Mouse (Mus musculus) T-helper 1 cell (primary cell): ENCODE results near the gene Ngrn.

ENCODE experiments used
- in situ Hi-C: fragments of 300-600 bp; cut with MboI, MseI; formaldehyde crosslinking; loops from one replicate; pipeline ENCODE4 v1.15.1; 2025; ENCODE audit warnings: high pct_unique_total_duplicates

The Ngrn gene

DNA sequence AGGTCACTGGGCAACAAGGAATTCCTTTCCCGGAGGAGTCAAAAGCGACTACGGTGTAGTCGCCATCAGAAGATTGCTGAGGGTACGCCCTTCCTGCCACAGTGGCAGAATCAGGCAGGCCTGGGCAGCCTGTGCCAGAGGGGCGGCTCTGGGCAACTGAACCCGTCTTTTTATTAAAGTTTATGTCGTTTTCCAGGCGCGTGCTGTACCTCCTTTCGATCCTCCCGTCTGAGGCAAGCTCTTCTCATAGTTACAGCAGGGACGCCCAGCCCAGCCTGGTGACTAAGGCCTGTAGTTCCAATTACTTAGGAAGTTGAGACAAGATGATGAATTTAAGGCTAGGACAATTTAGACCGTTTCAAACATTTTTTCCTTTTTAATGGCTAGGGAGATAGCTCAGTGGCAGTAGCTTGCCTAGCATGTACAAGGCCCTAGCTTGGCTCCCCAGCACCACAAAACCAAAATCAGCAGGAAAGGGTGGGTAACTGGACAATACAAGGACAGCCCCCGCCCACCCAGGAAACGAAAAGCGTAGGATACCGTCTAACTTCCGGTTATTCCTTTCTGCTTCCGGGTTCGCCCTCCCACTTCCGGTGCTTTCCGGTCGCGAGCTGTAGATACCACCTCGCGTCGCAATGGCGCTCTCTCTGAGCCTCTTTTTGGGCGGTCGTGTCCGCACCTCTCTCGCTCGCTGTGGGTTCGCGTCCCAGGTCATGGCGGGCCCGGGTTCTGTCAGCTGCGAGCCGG is at the start of gene Ngrn:
TSS of gene Ngrn (plus strand) at position 591 of the 747 bp plus-strand sequence.
- in situ Hi-C loops = no loop called here

DNA sequence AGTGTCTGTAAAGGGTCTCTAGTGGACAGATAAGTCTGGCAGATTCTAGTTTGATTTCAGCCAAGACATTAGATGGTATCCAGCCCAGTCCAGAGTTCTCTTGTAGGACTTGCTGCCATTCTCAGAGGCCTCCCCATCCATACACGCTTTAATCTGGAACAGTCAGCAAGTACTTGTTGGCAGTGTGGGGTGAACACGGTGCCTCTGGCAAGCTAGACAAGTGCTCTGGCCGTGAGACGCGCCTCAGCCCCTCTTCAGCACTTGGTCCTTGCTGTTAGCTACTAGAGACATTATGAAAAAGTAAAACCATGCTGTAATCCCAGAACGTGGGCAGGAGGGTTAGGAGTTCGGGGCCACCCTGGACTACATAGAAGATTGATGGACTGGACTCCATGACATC is 47.4 kb upstream of the Ngrn start:
- in situ Hi-C loops = no loop called here

DNA sequence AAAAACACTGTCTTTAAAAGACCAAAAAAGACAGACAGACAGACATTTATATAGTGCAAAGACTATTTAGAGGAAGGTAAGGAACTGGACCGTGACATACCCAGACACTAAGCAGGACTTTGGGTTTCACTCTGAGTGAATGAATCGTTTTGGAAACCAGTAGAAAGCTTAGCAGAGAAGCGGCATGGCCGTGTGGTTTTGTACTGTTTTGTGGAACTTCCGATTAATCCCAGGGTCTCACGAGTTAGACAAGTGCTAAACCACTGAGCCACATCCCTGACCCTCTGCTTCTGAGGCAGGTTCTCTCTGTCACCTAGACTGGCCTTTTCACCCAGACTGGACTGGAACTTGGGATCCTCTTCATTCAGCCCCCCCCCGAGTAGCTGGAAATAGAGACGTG is 46.6 kb upstream of the Ngrn start:
- in situ Hi-C loops = no loop called here

DNA sequence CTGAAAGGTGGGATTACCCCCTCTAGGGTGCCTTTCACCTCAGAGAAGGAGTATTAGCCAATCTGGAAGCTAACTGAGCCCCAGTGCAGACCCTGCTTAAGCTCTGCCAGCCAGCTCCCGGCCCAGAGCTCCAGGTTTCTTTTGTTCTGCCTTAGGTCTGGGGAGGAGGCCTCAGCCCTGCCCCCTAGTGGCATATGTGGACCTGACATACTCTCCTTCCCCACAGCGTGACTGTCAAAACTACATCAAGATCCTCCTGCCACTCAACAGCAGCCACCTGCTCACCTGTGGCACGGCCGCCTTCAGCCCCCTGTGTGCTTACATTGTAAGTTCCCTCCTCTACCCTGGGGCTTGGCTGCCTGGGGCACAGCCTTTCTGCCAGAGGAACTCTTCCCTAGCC is 45.6 kb upstream of the Ngrn start:
- in situ Hi-C loops = no loop called here

DNA sequence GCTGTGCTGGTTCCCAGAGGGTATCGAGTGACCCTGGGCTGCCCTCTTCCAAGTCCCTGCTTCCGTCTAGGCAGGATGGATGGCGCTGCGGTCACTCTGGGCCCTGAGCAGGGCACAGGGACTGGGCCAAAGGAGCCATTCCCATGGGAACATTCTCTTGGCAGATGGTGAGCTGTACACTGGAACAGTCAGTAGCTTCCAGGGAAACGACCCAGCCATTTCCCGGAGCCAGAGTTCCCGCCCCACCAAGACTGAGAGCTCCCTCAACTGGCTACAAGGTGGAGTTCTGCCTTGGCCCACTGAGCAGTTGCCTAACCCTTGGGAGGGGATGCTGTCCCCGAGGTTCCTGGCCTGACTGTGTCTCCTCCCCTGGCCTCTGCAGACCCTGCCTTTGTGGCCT is 44.4 kb upstream of the Ngrn start:
- in situ Hi-C loops = no loop called here

DNA sequence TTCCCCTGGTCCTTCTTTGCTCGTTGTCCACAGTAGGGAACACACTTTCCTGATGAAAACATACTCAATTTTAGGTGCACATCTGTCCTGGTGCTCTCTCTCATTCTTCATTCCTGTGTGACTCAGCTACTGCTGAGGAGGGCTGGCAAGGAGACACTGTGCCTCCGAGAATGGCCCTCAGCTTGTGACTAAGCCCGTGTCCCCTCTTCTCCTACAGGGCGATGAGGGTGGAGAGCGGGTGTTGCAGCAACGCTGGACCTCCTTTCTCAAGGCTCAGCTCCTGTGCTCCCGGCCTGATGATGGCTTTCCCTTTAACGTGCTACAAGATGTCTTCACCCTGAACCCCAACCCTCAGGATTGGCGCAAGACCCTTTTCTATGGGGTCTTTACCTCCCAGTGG is 42.3 kb upstream of the Ngrn start:
- in situ Hi-C loops = no loop called here

DNA sequence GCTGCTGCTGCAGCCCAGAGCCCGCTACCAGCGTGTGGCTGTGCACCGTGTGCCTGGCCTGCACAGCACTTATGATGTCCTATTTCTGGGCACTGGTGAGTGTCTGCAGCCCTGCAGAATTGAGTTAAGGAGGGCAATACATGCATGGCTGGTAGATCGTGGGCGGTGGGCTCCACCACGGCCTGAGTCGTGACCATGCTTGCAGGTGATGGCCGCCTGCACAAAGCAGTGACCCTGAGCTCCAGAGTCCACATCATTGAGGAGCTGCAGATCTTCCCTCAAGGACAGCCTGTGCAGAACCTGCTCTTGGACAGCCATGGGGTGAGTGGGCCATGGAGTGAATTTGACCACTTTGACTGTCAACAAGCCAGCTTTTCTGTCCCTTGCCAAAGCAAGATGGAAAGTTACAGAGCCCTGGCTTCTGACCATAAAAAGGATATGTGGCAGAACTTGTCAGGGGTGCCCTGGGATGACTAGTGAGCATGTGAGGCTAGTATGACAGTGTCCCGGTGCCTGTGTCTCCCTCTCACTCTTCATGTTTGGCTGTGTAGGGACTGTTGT is 40.7 kb upstream of the Ngrn start:
- in situ Hi-C loops = no loop called here

DNA sequence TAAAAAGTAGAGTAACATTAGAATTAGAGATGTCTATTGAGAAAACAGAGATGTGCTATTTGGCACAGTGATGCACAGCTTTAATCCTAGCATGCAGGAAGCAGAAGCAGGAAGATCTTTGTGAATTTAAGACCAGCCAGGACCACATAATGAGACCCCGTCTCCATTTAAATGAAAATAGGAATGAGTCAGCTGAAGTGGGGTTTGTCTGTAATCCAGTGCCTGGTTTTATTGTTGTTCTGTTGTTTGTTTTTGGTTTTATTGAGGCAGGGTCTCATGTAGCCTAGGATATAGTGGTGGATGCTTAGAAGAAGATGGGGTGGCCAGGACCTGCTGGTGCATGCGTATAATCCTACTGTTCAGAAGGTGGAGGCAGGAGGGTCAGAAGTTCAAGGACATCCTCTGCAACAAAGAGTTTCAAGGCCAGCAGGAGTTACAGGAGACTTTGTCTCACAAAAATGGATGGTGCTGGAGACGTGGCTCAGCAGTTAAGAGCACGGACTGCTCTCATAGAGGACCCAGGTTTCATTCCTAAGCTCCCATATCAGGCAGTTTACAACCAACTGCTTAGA is 39.8 kb upstream of the Ngrn start:
- in situ Hi-C loops = no loop called here

DNA sequence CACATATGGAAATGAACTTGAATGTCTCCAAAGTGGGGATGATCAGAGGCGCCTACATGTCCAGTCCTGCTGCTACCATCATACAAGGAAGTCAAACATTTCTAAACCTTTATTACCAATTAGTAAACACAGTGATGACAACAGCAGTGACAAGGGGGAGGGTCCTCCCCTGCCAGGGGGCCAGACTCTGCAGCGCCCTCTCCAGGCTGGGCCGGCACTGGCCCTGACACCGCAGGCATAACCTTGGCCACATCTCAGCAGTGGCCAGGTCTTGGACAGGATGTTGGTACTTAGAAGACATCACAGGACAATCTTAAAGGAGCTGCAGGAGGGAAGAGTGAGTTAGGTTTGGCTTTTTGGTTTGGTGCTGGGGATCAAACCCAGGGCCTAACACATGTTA is 34.0 kb upstream of the Ngrn start:
- in situ Hi-C loops = loop anchor here (25.0 kb wide), 1 partner anchor 1810 kb away; no protein-coding TSS in a partner anchor

DNA sequence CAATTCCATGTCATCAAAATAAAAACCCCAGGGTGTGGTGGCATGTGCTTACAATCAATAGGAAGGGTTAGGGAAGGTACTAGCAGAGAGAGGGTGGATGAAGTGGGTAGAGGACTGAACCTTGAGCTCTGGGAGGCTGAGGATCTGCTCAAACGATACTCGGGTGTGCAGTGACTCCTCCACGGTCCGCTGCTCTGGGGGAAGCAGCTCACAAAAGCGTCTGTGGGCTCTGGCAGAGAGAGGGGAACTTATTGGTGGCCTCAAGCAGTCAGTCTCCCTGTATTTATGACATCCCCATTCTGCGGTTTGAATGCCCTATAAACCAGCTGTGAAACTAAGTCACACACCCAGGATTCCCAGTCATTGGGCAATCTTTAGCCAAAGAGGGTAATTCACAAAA is 30.8 kb upstream of the Ngrn start:
- in situ Hi-C loops = loop anchor here (25.0 kb wide), 1 partner anchor 1807 kb away; no protein-coding TSS in a partner anchor

DNA sequence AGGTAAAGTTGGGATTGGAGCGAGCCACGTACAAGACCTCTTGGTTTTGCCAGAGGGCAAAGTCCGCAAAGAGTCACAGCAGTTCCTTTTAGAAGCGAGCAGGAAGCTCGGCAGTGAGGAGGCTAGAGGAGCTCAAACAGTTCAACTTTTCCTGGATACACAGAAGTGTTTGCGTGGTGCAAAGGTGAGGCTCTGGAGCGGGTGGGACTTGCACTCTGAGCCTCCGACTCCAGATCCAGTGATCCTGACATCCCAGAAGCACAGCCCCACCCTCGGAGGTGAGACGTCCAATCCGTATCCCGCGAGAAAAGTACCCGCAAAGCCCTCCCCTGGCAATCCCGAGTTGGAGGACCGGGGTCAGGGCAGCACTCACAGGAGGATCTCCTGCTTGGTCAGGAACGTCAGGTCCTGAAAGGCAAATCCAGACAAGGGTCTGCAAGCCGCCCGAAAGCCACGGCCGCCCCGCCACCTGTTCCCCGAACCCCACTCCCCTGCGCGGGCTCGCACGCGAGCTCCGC is 29.0 kb upstream of the Ngrn start:
- in situ Hi-C loops = loop anchor here (25.0 kb wide), 1 partner anchor 1805 kb away; no protein-coding TSS in a partner anchor

DNA sequence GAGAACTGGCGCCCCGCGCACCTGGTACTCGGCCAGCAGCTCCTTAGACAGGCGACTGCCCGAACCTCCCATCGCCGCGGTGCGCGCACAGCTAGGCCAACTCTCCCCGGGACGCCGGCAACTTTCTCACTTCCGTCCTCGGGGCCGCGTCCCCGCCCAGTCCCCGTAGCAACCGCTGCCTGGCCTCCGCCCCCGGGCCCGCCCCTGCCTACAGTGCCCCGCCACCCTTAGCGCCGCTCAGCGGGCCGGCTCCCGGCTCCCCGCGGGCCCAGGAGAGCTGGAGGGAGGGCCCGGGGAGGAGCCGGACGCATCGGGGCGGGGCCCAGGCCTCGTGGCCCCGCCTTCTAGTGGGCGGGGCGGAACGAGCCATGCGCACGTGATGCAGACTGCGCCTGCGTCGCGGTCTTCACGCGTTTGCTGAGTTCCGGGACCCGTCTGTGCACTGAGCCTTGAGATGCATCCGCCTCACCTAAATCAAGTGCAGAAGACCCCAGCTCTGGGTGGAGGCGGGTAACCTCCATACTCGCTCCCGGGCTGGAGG is 28.5 kb upstream of the Ngrn start, which contains the start of the genes Cib1 and Gdpgp1:
TSS of gene Cib1 (minus strand) at position 325 of the 541 bp plus-strand sequence.
TSS of gene Gdpgp1 (plus strand) at position 377 of the 541 bp plus-strand sequence.
- in situ Hi-C loops = loop anchor here (25.0 kb wide), 1 partner anchor 1805 kb away; no protein-coding TSS in a partner anchor

DNA sequence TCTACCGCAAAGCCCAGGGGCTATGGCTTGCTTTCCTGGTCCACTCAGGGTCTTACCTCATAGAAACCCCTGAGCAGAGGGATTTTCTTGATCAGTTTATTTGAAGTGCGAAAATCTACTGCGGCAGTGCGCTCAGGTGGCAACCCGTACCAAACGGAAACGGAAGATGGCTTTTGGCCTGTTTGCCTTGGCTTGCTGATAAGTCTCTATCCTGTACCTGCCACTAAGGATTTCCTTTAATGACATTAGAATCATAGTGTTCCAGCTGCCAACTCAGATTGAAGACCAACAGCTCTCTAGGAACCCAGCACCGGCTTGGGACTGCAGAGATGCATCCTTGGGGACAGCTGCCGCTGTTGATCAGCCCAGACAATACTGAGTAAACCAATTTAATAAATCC is 27.2 kb upstream of the Ngrn start:
- in situ Hi-C loops = loop anchor here (25.0 kb wide), 1 partner anchor 1804 kb away; no protein-coding TSS in a partner anchor

DNA sequence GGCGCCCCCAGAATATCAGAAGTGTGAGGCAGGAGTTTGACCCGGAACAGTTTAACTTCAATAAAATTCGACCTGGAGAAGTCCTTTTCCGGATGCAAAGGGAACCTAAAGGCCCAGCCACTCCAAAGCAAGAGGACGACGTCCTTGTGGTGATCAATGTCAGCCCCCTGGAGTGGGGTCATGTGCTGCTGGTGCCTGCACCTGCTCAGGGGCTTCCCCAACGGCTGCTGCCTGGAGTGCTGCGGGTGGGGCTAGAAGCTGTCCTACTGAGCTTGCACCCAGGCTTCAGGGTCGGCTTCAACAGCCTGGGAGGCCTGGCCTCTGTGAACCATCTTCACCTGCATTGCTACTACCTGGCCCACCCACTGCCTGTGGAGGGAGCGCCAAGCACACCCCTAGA is 22.5 kb upstream of the Ngrn start:
- in situ Hi-C loops = loop anchor here (25.0 kb wide), 1 partner anchor 1799 kb away; no protein-coding TSS in a partner anchor

DNA sequence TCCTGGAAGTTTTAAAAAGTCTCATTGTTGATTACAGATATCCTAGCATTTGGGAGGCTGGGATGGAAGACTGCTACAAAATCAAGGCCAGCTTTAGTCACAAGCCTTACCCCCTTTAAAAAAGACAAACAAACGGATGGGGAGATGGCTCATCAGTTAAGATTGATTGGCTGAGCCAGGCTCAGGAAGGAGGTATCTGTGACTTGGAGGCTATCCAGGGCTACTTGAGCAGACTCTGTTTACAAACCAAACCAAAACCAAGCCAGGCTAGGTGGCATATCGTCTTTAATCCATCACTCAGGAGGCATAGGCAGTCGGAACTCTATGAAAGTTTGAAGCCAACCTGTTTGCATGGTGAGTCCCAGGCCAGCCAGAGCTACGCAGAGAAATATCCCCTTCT is 19.4 kb upstream of the Ngrn start:
- in situ Hi-C loops = loop anchor here (25.0 kb wide), 1 partner anchor 1796 kb away; no protein-coding TSS in a partner anchor

DNA sequence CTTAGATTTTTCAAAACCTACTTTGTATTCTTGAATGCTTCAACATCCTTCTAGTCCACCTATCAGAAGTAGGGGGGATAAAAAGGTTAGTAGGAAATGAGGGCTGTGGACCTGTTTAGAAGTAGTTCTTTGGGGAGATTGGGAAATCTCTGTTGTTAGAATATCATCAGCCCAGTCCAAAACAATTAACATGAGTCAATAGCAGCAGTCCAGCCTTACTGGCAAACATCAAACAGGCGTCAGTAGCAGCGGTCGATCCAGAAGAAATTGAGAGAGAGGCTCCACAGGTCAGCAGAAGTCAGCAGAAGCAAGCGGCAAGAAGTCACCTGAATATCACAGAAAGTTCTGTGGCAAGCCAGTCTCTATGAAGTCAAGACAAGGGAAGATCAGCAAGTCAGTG is 16.2 kb upstream of the Ngrn start:
- in situ Hi-C loops = loop anchor here (25.0 kb wide), 1 partner anchor 1792 kb away; no protein-coding TSS in a partner anchor

DNA sequence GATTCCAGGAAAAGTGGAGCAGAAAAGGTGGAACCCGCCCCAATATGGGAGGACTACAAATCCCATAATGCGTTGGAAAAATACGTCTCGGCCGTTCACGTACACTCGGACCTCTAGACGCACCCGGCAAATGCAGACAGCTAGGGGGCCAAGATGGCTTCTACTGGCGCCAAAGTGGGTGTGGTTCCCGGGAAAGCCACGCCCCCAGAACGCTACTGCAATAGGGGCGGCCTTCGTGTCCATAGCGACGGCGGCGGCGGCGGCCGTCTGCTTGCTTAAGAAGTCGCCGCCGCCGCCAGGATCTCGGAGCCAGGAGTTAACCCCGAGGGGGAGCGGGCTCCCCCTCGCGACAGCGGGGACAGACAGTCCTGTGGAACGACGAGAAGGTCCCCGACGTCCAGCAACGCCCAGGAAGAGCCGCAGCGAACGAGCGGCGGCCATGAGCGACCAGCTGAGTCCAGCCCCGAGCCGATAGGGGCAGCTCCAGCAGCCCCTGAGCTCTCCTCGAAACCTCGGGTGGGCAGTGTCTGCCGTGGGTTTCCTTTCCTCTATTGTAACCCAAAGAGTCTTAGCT is 14.8 kb upstream of the Ngrn start, which contains the start of gene Ttll13:
TSS of gene Ttll13 (plus strand) at position 229 of the 574 bp plus-strand sequence.
- in situ Hi-C loops = loop anchor here (25.0 kb wide), 1 partner anchor 1791 kb away; no protein-coding TSS in a partner anchor

DNA sequence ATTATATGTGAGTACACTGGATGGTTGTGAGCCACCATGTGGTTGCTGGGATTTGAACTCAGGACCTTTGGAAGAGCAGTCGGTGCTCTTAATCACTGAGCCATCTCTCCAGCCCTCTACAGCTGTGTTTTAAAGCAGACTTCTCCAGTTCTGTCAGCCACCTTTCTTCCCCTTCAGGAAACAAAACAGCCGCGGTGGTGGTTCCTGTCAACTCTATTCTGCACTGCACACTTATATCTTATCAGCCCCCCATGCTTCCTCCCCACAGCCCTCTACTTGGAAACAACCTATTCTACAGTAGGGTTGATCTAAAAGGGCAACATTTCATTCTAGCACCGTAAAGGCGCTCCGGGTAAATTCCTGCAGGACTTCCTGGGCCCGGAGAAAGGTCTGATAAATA is 14.2 kb upstream of the Ngrn start:
- in situ Hi-C loops = loop anchor here (25.0 kb wide), 1 partner anchor 1790 kb away; no protein-coding TSS in a partner anchor

DNA sequence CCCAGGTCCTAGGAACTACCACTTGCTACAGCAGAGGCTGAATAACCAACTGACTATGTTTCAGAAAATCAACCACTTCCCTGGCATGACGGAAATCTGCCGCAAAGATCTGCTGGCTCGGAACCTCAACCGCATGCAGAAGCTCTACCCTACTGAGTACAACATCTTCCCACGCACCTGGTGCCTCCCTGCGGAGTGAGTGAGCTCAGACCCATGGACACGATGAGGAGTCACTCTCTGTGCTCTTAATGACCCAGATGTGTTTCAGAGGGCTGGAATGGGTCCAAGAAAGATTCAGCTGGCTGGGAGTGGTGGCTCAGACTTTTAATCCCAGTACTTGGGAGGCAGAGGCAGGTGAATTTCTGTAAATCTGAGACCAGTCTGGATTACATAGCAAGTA is 8.6 kb upstream of the Ngrn start:
- in situ Hi-C loops = no loop called here

DNA sequence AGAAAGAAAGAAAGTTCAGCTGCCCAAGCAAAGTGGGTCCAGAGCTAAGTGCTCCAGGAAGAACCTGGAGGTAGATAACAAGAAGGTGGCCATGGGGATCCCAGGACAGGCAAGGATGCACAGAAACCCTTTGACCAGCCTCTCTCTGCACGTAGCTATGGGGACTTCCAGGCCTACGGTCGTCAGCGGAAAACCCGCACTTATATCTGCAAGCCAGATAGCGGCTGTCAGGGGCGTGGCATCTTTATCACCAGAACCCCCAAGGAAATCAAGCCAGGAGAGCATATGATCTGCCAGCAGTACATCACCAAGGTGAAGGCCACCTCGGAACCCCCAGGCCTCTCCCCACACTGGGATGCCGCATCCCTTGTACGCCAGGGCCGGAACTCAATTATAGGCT is 8.1 kb upstream of the Ngrn start:
- in situ Hi-C loops = no loop called here

DNA sequence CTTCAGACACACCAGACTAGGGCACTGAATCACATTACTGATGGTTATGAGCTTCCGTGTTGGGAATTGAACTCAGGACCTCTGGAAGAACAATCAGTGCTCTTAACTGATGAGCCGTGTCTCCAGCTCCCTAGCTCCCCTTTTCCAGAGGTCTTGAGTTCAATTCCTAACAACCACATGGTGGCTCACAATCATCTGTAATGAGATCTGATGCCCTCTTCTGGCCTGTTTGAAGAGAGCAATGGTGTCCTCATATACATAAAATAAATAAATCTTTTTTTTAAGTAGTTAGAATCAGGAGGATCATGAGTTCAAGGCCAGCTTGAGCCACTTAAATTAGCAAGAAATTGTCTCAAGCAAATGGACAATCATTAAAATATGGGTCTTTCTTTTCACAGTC is 5.0 kb upstream of the Ngrn start:
- in situ Hi-C loops = no loop called here
